Mouse (Mus musculus): ENCODE measurements around the gene Gm10322.

Gene Gm10322

DNA sequence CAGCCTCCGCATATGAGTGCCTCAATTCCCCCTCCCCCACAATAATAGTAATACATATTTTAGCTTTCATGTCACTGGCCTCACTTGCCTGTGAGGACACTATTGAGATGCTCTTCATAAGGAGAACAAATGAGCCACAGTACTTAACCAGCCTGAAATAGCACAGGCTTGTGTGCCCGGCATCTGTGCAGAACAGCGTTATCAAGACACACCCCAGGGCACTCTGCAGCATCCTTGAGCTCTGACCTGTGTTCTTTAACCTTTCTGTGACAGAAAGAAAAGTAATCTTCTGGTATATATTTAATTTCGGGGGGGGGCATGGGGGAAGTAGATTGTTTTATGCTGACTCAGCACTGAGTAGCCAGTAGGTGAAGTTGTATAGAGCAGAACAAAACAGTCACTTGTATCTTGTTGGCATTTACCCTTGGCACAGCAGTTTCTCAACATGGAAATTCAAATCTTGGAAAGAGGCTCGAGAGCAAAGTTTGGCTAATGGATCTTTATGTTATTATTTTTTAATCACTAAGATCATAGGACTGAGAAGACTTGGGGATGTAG is 31.0 kb downstream of the Gm10322 start:
- DNase-seq (ENCODE audit: low spot score in 2 of 2), result no peak

- DNase-seq (ENCODE audit: low spot score in 2 of 2), result no peak
These were observed 40.9 kb downstream of the Gm10322 start for GRCm38 (mm10) chr10:59656799-59657198.

DNA sequence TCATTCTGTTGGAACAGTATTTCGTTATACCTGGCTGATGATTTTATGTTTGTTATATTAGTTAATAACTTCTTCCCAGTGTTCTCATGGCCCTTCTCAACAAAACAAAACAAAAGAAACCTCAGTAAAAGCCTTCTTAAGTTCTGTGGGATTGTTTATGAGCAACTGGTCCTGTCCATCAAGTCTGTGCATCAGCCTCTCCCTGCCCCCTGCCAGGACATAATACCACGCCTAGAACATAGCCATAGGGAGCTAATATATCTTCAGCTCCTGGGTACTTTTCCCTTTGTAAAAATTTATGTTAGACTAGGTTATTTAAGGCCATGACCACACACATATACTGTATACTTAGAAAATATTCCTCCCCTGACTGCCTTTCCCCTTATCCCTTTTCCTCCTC is 48.9 kb downstream of the Gm10322 start:
- no peak for DNase-seq (ENCODE audit: low spot score in 2 of 2)

GRCm38 (mm10) chr10:59665503-59666291 is 49.8 kb downstream of the Gm10322 start:
- DNase-seq (ENCODE audit: low spot score in 2 of 2), result peak; percentile 13 to 15
